Mouse (Mus musculus) liver, embryonic 15.5 days (tissue): ENCODE measurements around the gene Nfib. TPM values are rescaled to one million over a fixed set of nuclear protein-coding genes. Genes with fewer than 3 reads are reported as not detected.

Experiments used
- ATAC-seq: fragments of 200-750 bp; cut with Nextera tagmentation; 2 replicates; pipeline ENCODE4 v1.8.0; 2017; ENCODE audit warnings: moderate number of reproducible peaks, mild to moderate bottlenecking, moderate library complexity; ENCODE audit not compliant: insufficient read depth
- H3K27ac ChIP-seq: fragments of 300-500 bp; sonication (generic); replicated peaks from 2 replicates; pipeline ENCODE4 v1.5.1; 2015; ENCODE audit warnings: mild to moderate bottlenecking, inconsistent platforms
- H3K27me3 ChIP-seq: fragments of 300-500 bp; sonication (generic); 2 replicates; pipeline ENCODE4 v1.6.1; 2015; ENCODE audit warnings: mild to moderate bottlenecking, inconsistent platforms
- H3K36me3 ChIP-seq: fragments of 300-500 bp; sonication (generic); replicated peaks from 2 replicates; pipeline ENCODE4 v1.6.1; 2015; ENCODE audit warnings: moderate library complexity, mild to moderate bottlenecking, inconsistent platforms
- H3K4me1 ChIP-seq: fragments of 300-500 bp; sonication (generic); replicated peaks from 2 replicates; pipeline ENCODE4 v1.6.1; 2015; ENCODE audit warnings: inconsistent platforms
- H3K4me2 ChIP-seq: fragments of 300-500 bp; sonication (generic); 2 replicates; pipeline ENCODE4 v1.6.1; 2015; ENCODE audit warnings: moderate library complexity, mild to moderate bottlenecking, inconsistent platforms
- H3K4me3 ChIP-seq: fragments of 300-500 bp; sonication (generic); replicated peaks from 2 replicates; pipeline ENCODE4 v1.5.1; 2015; ENCODE audit warnings: mild to moderate bottlenecking, inconsistent platforms
- H3K9ac ChIP-seq: fragments of 300-500 bp; sonication (generic); 2 replicates; pipeline ENCODE4 v1.6.1; 2015; ENCODE audit warnings: moderate library complexity, mild to moderate bottlenecking, inconsistent platforms
- H3K9me3 ChIP-seq: fragments of 300-500 bp; sonication (generic); replicated peaks from 2 replicates; pipeline ENCODE4 v1.6.1; 2016; ENCODE audit warnings: inconsistent platforms
- WGBS: fragments of 180-500 bp; shearing (Covaris S2); methylation state at CpG from one replicate; pipeline ENCODE4 v1.1.7; 2015; ENCODE audit warnings: mixed read lengths; ENCODE audit not compliant: insufficient replicate concordance; 5-methylcytosine and 5-hydroxymethylcytosine counted together
- polyA plus RNA-seq: library from polyadenylated mRNA; unstranded; fragments of >200 nt; fragmentation: Nextera tagmentation; extraction: Ambion mirVana; gene quantifications from 2 replicates; pipeline ENCODE4 v1.2.1, GENCODE M21; 2015

Nfib gene
- polyA plus RNA-seq, 1 experiment from 2014 or later: 4.7 TPM

DNA sequence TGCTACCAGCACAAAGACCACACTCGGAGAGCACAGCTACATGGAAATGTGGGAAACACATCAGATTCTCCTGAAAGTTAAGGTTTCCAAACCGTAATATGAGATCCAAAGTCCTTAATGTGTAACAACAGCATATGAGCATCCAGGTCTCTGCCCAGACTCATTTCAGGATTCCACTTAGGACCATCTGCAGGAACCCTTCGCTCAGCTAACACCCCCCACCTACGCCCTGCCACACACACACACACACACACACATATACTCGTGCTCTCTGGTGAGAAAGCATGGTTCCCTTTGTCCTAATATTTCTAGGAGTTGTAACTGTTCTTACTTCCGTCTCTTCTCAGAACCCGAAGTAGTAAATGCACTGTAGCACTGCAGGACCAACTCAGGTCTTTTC lies 292.9 kb downstream of the Nfib start:
- Histone ChIP-seq H3K4me1 (no peaks in the 10 kb centered on the region; the same call in 1 of the 2 replicates), H3K27me3 (no peaks in the 10 kb centered on the region), H3K36me3 (no peaks in the 10 kb centered on the region), H3K9me3 (no peaks in the 10 kb centered on the region), H3K9ac (no peak overlapping the region), H3K27ac (no peak overlapping the region), H3K4me3 (no peak overlapping the region), H3K4me2 (no peak overlapping the region)
- ATAC-seq: no peak
- WGBS: 59% methylated on average over 7 of the region's 7 CpGs

DNA sequence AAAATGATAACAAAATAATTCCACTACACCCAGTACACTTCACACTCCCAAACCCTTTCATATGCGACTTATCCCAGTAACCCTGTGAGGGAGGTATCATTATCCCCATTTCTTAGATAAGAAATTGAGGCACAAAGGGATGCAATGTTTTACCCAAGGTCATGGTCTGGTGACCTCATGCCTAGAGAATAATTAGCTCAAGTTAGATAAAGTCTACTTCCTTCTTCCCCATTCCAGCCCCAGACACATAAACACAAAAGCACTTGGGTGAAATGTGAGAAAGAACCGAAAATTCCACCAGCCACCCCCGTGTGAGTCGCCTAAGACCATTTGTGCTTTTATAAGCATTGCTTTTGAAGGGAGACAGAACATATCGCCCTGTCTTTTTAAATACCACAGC lies 293.6 kb downstream of the Nfib start:
- Histone ChIP-seq H3K36me3 (no peaks in the 10 kb centered on the region), H3K27ac (no peak overlapping the region), H3K4me1 (no peaks in the 10 kb centered on the region; the same call in 1 of the 2 replicates), H3K27me3 (no peaks in the 10 kb centered on the region), H3K4me2 (no peak overlapping the region), H3K9ac (no peak overlapping the region), H3K9me3 (no peaks in the 10 kb centered on the region), H3K4me3 (no peak overlapping the region)
- no peak for ATAC-seq
- 23% methylated on average over 5 of the region's 5 CpGs for WGBS

DNA sequence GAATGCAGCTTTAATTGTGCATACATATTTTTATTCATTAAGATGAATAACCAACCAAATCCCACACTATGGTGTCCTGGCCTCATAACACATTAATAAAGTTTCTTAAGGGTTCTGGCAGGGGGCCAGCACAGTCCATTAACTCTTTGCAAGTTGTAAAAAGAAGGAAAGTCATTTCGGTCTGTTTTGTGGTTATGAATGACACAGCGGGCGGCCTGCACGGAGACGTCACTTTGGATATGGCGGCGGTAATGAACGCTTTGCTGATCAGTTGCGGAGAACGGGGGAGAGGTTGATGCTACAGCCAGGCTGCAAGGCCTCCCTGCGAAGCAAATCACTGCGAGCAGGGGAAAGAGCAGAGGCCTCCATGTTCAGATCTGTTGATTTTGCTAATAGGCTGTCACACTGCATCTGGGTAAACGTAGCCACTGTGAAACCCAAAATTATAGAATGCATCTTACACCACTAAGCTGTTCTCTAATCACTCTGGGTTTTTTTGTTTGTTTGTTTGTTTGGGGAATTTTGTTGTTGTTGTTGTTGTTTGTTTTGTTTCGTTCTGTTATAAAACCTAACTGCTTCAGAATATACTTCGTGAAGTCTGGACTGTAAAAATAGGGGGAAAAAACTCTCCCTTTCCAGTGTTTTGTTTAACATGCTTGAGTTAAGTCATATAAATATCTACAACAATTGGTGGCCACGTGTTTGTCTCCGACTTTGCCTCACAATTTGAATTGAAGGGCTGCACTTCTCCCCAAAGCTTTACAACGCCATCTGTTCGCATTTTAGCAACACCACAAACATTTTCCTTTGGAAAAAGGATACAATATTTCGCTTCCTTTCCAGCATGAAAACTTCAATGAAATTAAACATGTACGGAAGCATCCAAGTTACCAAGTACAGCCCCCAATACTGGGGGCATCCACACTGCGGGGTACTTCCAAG lies 296.8 kb downstream of the Nfib start:
- H3K27me3 ChIP-seq: no peaks in the 10 kb centered on the region
- WGBS: 76% methylated on average over 22 of the region's 22 CpGs
- peaks cover 10% of the 10 kb centered on the region for H3K4me1 ChIP-seq
- H3K27ac ChIP-seq: no peak overlapping the region
- H3K4me3 ChIP-seq: no peak overlapping the region
- ATAC-seq: no peak
- H3K4me2 ChIP-seq: no peak overlapping the region
- no peaks in the 10 kb centered on the region for H3K36me3 ChIP-seq
- H3K9me3 ChIP-seq: no peaks in the 10 kb centered on the region
- no peak overlapping the region for H3K9ac ChIP-seq

DNA sequence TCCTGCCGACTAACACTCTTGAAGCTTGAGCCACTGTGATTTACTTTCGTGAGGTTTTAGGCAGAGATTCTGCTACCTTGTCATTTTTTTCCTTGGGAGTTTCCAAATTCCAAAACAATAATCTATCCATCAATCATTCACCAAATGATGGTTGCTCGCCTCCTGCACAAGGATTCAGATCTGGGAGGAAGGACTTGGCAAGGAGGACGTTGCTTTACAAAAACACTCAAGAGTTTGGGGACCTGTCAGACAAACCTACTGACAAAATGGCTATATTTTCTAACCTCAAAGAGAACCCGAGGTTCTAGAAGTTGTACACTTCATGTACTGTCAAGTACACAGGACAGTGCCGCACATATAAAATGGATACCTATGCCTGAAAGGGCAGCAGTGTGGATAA lies 299.0 kb downstream of the Nfib start:
- Histone ChIP-seq H3K4me1 (peaks cover 10% of the 10 kb centered on the region), H3K9ac (no peak overlapping the region), H3K4me2 (no peak overlapping the region), H3K4me3 (no peak overlapping the region), H3K9me3 (no peaks in the 10 kb centered on the region), H3K27ac (no peak overlapping the region), H3K36me3 (no peaks in the 10 kb centered on the region), H3K27me3 (no peaks in the 10 kb centered on the region)
- 59% methylated on average over 6 of the region's 6 CpGs for WGBS
- ATAC-seq: no peak

DNA sequence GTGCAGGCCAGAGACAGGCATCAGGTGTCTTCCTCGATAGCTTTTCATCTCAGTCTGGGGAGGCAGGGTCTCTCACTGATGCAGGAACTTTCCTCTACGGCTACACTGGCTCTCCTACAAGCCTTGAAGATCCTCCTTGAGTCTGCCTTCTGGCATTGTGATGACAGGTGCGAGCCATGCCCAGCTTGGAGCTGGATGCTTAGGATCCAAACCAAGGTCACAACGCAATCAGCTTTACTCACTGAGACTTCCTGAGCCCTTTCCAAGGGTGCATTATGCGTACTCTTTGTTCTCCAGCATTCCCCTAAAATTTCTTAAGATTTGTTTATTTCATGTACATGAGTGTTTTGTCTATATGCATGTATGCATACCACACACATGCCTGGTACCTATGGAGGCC lies 299.8 kb downstream of the Nfib start:
- 70% methylated on average over 5 of the region's 5 CpGs for WGBS
- no peak overlapping the region for H3K27ac ChIP-seq
- H3K9ac ChIP-seq: no peak overlapping the region
- H3K4me2 ChIP-seq: no peak overlapping the region
- no peaks in the 10 kb centered on the region for H3K27me3 ChIP-seq
- ATAC-seq: no peak
- peaks cover 10% of the 10 kb centered on the region for H3K4me1 ChIP-seq
- no peak overlapping the region for H3K4me3 ChIP-seq
- H3K36me3 ChIP-seq: no peaks in the 10 kb centered on the region
- no peaks in the 10 kb centered on the region for H3K9me3 ChIP-seq

DNA sequence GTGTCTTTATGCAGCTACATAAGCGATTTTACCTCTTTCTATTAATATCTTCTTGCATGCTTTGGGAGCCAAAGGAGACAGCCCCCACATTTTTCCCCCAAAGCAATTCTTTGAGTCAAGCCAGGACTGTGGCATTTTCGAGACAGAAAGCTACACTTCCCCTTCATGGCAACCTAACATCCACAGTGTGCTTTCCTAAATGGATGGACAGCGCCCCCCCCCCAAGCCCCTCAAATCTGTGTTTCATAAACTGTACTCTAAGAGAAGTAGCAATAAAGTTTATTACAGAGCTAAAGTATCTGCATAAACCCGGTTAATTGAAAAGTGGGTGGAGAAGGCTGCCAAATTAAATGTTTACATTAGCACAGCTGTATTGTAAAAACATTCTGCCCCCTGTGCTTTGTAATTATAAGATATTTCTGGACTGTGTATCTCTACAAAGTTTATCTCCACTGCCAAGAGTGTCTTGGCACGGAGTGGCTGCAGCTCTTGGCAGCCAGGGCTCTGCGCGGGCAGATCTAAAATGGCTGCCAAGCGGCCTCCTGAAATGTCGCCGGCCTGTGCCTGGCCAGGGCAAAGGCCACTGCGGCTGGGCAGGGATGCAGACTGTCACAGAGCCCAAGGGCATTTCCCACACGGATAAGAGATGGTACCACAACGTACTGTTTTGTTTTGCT lies 301.4 kb downstream of the Nfib start:
- no peak overlapping the region for H3K27ac ChIP-seq
- no peak for ATAC-seq
- H3K4me2 ChIP-seq: no peak overlapping the region

DNA sequence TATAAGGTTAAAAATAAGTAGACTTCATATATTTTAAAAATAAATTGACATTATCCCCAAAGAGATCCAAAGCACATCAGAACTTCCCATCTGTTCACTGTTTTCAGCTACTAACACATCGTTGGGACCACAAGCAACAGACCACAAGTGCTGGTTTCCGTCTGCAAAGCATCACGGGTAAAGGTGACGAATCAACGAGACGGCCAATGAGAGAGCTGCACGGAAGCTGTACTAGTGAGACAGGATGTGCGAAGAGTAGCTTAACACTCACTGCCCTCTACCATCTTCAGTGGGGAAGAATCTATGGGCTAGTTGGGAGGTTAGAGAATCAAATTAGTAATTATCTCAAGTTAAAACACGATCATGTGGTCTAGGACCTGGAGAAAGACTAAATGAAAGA lies 302.9 kb downstream of the Nfib start:
- Histone ChIP-seq H3K36me3 (no peaks in the 10 kb centered on the region), H3K27me3 (no peaks in the 10 kb centered on the region), H3K27ac (no peak overlapping the region), H3K4me1 (peaks cover 21% of the 10 kb centered on the region), H3K9ac (no peak overlapping the region), H3K4me3 (no peak overlapping the region), H3K9me3 (no peaks in the 10 kb centered on the region), H3K4me2 (no peak overlapping the region)
- WGBS: 77% methylated on average over 9 of the region's 9 CpGs
- no peak for ATAC-seq

More for the DNA sequence above, 301.4 kb downstream of the Nfib start:
- Histone ChIP-seq H3K27me3 (no peaks in the 10 kb centered on the region), H3K4me3 (no peak overlapping the region), H3K4me1 (peaks cover 21% of the 10 kb centered on the region), H3K9ac (no peak overlapping the region), H3K36me3 (no peaks in the 10 kb centered on the region), H3K9me3 (no peaks in the 10 kb centered on the region)
- WGBS: 64% methylated on average over 13 of the region's 13 CpGs

DNA sequence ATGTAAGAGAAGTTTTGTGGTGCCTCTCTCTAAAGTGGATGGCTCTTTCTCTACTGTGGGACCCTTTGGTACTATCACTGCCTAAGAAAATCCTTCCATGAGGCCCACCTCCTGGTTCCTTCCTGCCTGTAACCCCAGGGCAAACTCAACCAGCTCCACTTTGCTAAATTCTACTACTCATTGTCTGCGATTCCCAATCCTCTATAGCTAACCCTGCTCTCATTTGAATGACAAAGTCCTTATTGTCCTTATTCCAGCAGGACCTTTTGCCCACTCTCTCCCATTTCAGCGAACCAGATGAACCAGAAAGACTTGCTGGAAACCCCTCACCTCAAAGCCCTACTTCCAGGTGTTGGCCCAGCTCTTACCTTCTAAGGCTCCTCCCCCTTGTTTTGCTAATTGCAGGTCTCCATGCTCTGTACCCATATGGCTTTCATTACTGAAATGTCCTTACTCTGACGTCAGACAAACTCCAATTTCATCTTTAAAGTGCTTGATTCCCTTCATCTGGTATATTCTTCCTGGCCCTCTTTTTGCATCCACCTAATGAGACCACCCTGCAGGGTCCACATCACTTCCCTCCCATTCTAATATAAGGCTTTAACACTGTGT lies 304.0 kb downstream of the Nfib start:
- no peaks in the 10 kb centered on the region for H3K27me3 ChIP-seq
- H3K36me3 ChIP-seq: no peaks in the 10 kb centered on the region
- no peak for ATAC-seq
- H3K9me3 ChIP-seq: no peaks in the 10 kb centered on the region
- no peak overlapping the region for H3K4me2 ChIP-seq
- 51% methylated on average over 3 of the region's 3 CpGs for WGBS
- H3K4me1 ChIP-seq: peaks cover 21% of the 10 kb centered on the region
- H3K27ac ChIP-seq: no peak overlapping the region
- no peak overlapping the region for H3K9ac ChIP-seq
- no peak overlapping the region for H3K4me3 ChIP-seq

DNA sequence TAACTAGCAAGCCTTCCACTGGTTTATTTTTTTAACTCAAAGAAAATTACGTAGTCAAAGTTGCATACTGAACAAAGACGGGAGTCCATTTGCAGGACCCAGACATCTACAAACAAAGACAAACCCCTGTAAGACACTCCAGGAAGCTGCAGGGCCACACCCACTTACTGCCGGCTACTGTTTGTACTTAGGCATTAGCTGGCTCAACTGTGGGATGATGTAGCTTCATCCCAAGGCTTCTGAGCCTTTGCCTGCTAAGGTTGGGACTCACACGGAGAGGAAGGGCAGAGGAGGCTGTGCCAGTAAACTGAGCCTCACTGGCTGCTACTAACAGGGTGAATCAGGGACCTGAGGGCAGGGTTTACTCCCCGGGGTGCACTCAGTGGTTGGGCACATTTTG lies 305.0 kb downstream of the Nfib start:
- WGBS: 23% methylated on average over 5 of the region's 5 CpGs
- Histone ChIP-seq H3K4me3 (no peak overlapping the region), H3K36me3 (no peaks in the 10 kb centered on the region), H3K9me3 (no peaks in the 10 kb centered on the region), H3K27me3 (no peaks in the 10 kb centered on the region), H3K27ac (no peak overlapping the region), H3K4me2 (no peak overlapping the region), H3K4me1 (peaks cover 21% of the 10 kb centered on the region), H3K9ac (no peak overlapping the region)
- no peak for ATAC-seq

DNA sequence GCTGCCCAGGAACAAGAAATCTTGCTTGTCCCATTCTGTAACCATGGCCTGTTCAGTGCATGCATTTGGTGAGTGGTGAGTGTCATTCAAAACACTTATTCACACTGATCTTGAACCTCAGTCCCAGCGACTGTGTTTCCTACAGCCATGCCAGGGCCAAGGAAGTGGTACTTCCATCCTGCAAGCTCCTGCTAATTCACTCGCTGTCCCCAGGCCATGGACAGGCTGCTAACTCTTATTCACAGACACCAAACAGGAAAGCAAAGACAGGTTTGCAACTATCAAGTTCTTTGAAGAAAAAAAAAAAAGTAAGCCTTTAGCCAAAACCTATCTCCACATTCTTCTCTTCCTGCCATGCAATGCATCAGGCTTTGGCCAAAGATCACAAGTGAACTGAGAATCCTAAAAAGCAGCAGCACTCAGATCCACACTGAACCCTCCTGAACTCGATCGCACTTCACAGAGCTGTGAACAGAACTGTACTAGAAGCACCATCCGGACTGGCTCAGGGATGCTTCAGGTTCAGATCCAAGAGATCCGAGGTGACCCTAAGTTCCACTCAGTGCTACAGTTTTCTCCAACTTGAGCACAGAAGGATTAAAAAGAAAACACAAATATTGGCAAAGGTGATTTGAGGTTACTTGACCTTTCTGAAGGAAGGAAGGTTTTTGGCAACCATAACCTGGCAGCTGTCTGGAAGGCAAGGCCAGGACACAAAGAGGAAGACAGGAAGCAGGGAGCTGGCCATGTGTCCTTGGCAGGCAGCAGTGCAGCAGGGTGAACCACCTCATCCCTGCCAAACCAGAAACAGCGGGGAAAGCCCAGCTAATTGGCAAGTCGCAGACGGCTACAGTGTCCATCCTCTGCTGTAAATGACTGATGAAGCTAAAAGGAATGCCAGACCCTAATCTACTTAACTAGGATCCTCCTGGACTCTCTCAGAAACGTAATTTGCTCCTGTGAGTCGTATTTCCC lies 305.9 kb downstream of the Nfib start:
- H3K9ac ChIP-seq: no peak overlapping the region
- no peak for ATAC-seq
- H3K27ac ChIP-seq: no peak overlapping the region
- H3K9me3 ChIP-seq: no peaks in the 10 kb centered on the region
- H3K4me1 ChIP-seq: peaks cover 17% of the 10 kb centered on the region
- no peaks in the 10 kb centered on the region for H3K36me3 ChIP-seq
- H3K4me3 ChIP-seq: no peak overlapping the region
- WGBS: 40% methylated on average over 11 of the region's 11 CpGs
- no peaks in the 10 kb centered on the region for H3K27me3 ChIP-seq
- H3K4me2 ChIP-seq: no peak overlapping the region
